Mouse (Mus musculus): ENCODE measurements around the gene Dync2li1. TPM values are rescaled to one million over a fixed set of nuclear protein-coding genes. Genes with fewer than 3 reads are reported as not detected.

The Dync2li1 gene
- polyA plus RNA-seq, 1 experiment, result 23.0 TPM

GRCm38 (mm10) chr17:84688834-84689233 is 62.5 kb downstream of the Dync2li1 start:
- no peak for DNase-seq (ENCODE audit: low read depth)
- no peak for TF ChIP-seq CTCF (IDR thresholded peaks at IDR 0.05; ENCODE audit: borderline replicate concordance, extremely low read depth, insufficient read depth, insufficient read length)
- no peak for TF ChIP-seq POLR2A (IDR thresholded peaks at IDR 0.05; ENCODE audit: borderline replicate concordance, extremely low read depth, insufficient read depth, insufficient read length, poor library complexity, severe bottlenecking)

GRCm38 (mm10) chr17:84689316-84689715 is 63.0 kb downstream of the Dync2li1 start:
- DNase-seq (ENCODE audit: low read depth), result no peak

GRCm38 (mm10) chr17:84690111-84690510 is 63.8 kb downstream of the Dync2li1 start:
- DNase-seq (ENCODE audit: low read depth), result no peak
- TF ChIP-seq POLR2A (IDR thresholded peaks at IDR 0.05; ENCODE audit: borderline replicate concordance, extremely low read depth, insufficient read depth, insufficient read length, poor library complexity, severe bottlenecking) (no peak), CTCF (IDR thresholded peaks at IDR 0.05; ENCODE audit: borderline replicate concordance, extremely low read depth, insufficient read depth, insufficient read length) (no peak)

More at GRCm38 (mm10) chr17:84689316-84689715, 63.0 kb downstream of the Dync2li1 start:
- TF ChIP-seq CTCF (IDR thresholded peaks at IDR 0.05; ENCODE audit: borderline replicate concordance, extremely low read depth, insufficient read depth, insufficient read length) (no peak), POLR2A (IDR thresholded peaks at IDR 0.05; ENCODE audit: borderline replicate concordance, extremely low read depth, insufficient read depth, insufficient read length, poor library complexity, severe bottlenecking) (no peak)

- TF ChIP-seq CTCF (IDR thresholded peaks at IDR 0.05; ENCODE audit: borderline replicate concordance, extremely low read depth, insufficient read depth, insufficient read length) (no peak), POLR2A (IDR thresholded peaks at IDR 0.05; ENCODE audit: borderline replicate concordance, extremely low read depth, insufficient read depth, insufficient read length, poor library complexity, severe bottlenecking) (no peak)
- no peak for DNase-seq (ENCODE audit: low read depth)
These were observed 67.4 kb downstream of the Dync2li1 start for GRCm38 (mm10) chr17:84693741-84694140.

GRCm38 (mm10) chr17:84696537-84696936 is 70.2 kb downstream of the Dync2li1 start:
- DNase-seq (ENCODE audit: low read depth), result no peak
- TF ChIP-seq POLR2A (IDR thresholded peaks at IDR 0.05; ENCODE audit: borderline replicate concordance, extremely low read depth, insufficient read depth, insufficient read length, poor library complexity, severe bottlenecking), result no peak
- no peak for TF ChIP-seq CTCF (IDR thresholded peaks at IDR 0.05; ENCODE audit: borderline replicate concordance, extremely low read depth, insufficient read depth, insufficient read length)

- TF ChIP-seq CTCF (IDR thresholded peaks at IDR 0.05; ENCODE audit: borderline replicate concordance, extremely low read depth, insufficient read depth, insufficient read length), result peak; percentile 94
- no peak for TF ChIP-seq POLR2A (IDR thresholded peaks at IDR 0.05; ENCODE audit: borderline replicate concordance, extremely low read depth, insufficient read depth, insufficient read length, poor library complexity, severe bottlenecking)
- peak; percentile 78 for DNase-seq (ENCODE audit: low read depth)
These were observed 72.4 kb downstream of the Dync2li1 start for GRCm38 (mm10) chr17:84698727-84699126.

Other genes starting within 250 kb of the Dync2li1 start
- gene Thada, start 160.3 kb upstream of the Dync2li1 start, polyA plus RNA-seq (2012; rRNA removed), result 6.5 and 10.2 TPM in 2 replicates
- 3.8 and 4.9 TPM in 2 replicates for gene Plekhh2, start 114.6 kb upstream of the Dync2li1 start, polyA plus RNA-seq (2012; rRNA removed)
- 0.50 and 0.55 TPM in 2 replicates for gene Abcg8, start 49.8 kb downstream of the Dync2li1 start, polyA plus RNA-seq (2012; rRNA removed)
- gene Abcg5, start 56.5 kb downstream of the Dync2li1 start, polyA plus RNA-seq (2012; rRNA removed), result 2.1 and 3.7 TPM in 2 replicates
- gene Lrpprc, start 164.3 kb downstream of the Dync2li1 start, polyA plus RNA-seq (2012; rRNA removed), result 17.6 and 27.3 TPM in 2 replicates

Data from brain, embryonic 14.5 days (tissue).